Mouse (Mus musculus) liver, postnatal 0 days (tissue): ENCODE data around the gene Dnm1.

Experiments used
- CTCF ChIP-seq: sonication (generic); IDR thresholded peaks from 2 replicates; pipeline ENCODE4 v1.5.1; 2016; ENCODE audit warnings: antibody characterized with exemption, low read depth
- EP300 ChIP-seq: IDR thresholded peaks from 2 replicates; pipeline ENCODE4 v1.6.1; 2016; ENCODE audit warnings: antibody characterized with exemption, low read depth, mild to moderate bottlenecking

DNA sequence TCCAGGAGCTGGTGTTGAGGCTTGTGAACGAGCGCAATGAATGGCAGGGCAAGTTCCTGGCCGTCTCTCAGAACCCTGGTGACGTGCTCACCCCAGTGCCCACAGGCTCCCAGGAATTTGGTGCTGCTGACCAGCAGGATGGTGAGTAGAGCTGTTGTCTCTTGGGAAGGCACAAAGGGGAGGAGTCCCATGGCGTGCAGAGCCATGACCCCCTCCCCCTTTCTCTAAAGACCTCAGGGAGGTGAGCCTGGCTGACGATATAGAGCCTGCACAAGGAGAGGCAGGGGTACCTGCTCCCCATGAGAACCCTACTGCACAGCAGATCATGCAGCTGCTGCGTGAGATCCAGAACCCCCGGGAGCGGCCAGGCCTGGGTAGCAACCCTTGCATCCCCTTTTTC is 47.0 kb downstream of the Dnm1 start:
- TF ChIP-seq CTCF = no peak
- no peak for TF ChIP-seq EP300
